Mouse (Mus musculus) heart, adult 11 months (tissue): ENCODE results near the gene Tdrd3.
A peak's percentile ranks its signal among the peaks of the same experiment; 100 is the strongest.

ENCODE experiments used
- DNase-seq: peaks from one replicate; pipeline ENCODE4 v3.0.0; 2022

Tdrd3 gene

DNA sequence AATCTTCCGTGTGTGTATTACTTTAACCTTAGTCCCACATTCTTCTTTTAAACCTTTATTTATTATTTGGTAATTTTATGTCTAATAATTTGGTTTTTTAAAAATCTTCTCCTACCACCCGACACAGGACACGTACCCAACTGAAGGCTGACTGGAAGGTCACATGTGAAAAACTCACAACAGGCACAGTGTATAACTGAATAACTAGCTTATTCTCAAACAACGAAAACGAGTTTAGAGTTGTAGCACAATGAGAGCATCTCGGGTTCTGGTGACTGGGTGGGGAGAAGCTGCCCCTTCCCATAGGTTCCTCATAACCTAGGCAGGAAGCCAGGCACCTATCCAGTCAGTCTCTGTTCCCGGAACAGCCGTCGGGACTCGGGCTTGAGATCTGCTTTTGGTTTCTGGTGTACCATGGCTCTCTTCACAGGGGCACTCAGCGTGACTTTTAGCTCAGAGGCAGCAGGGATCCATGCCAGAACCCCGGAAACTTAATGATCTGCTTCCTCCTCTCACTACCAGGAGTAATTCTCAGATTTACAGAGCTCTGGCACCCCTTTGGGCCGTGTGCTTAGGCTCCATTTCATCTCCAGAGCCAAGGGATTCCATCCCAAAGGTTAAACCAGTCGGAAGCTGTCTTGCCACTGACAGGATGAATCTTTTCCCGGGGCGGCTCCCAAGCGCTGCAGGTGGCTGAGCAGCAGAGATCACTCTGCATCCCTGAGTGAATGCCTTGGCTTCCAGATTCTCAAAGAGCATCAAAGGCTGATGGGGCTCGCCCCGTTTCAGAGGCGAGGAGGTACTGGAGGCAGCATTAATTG, 151.4 kb downstream of the Tdrd3 start:
- peak; percentile 89 for DNase-seq

DNA sequence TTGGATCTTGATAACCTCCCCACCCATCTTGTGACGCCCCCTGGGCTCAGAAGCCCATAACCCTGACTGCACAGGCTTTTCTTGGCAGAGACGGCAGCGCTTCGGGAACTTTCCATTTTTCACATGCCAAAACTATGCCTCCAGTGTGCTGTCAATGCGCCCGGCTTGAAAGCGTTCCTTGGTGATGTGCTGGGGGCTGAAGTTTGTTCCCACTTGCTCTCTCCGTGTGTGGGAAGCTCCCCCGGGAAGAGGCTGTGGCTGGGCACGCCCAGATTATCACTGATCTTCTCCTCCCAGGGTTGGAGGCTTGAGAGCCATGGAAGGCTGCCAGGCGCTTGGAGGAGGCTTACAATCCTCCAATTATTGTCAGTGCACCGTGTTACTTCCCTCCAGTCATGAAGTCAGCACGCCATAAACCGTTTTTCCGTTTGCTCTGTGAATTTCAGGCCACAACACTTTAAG, 152.0 kb downstream of the Tdrd3 start:
- DNase-seq, result peak; percentile 95

DNA sequence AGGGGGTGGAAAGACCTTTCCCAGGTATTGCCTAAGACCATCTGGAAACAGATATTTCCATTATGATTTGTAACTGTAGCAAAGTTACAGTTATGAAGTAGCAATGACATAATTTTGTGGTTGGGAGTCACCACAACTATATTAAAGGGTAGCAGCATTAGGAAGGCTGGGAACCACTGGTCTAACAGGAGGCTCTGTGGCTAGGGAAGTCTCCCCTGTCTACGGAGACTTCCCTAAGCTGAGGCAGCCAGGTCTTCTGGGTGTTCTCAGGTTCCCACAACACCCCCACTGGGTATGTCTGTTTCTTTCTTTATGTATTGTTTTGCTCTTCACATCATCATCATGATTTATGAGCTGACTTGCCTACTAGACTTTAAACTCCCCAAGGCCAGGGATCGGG, 153.0 kb downstream of the Tdrd3 start:
- no peak for DNase-seq

DNA sequence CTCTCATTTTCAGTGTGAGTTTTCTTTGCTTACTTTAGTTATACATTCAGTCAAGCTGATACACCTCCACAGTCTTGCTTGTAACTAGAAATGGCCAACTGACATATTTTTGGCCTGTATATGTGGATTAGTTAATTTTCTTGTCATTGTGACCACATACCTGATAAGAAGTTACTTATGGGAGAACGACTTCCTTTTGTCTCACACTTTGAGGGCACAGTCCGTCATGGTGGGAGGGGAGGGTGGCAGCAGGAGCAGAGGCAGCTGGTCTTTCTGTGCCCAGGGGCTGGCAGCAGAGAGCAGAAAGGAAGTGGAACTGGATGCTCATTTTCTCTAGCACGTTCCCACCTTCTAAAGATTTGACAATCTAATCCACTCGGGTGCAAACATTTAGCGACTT, 156.0 kb downstream of the Tdrd3 start:
- DNase-seq, result no peak

DNA sequence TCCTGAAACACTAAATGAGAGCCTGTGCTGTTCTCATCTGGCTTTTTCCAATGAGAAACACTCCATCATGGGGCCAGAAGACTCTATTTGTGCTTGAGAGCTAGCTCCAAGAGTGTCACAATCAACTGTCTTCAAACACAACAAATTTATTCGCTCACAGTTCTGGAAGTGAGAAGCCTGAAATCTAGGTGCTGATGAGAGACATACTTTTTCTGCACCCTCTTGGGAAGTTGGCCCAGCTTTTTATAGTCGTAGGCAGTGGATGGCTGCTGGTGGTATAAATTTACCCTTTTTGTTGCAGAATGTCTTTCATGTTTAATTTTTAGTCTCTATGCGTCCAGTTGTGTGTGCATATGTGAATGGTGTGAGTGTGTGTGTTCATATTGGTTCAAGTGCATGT, 166.2 kb downstream of the Tdrd3 start:
- no peak for DNase-seq
